Mouse (Mus musculus): ENCODE measurements at regions not wholly inside any gene's neighbourhood (a gene's known extent, or its start where the extent isn't known, plus 50 kb on each side); places are given as distances from the start of the nearest gene placed in this dataset.

DNA sequence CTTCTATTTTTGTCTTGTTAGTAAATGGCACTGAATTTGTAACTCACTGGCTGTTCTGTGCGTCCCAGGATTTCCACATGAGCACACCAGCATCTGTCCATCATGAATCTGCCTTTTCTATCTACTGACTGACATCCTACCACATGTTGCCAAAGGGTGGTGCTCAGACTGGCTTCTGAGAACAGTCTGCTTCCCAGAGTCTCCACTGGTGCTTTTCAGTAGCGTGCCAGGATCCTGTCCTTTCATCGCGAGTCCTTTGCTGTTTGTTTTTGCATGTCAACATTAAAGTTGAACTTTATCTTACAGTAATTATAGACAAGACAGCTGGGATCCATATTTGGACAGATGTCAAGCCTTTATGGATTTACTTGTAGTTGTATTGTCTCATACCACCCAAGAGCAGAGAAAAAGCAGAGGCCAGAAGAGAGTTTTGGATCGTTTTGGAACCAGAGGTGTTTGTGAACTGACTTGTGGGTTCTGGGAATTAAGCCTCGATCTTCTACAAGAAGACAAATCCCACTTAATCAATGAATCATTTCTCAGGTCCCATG lies 314.0 kb upstream of the Agtr1b start:
- no peak for DNase-seq (ENCODE audit: low spot score)

DNA sequence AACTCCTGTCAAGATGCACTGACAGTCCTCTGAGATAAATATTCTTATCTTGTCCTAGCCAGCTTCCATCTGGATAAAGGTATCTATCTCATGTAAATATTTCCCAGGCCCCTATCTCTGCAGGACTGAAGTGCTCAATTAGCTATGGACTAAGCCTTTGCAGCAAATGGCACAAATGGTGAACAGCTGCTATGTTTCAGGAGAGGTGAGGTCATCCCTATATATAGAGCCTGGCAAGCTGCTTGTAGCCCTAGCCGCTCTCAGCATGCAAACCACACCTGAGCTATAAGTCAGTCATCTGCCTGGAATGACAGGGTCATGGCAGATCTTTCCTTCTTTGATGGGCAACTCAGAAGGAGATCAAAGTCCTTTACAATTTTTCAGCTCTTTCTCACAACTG lies 294.9 kb upstream of the Agtr1b start:
- peak; percentile 50 for DNase-seq (ENCODE audit: low spot score)

DNA sequence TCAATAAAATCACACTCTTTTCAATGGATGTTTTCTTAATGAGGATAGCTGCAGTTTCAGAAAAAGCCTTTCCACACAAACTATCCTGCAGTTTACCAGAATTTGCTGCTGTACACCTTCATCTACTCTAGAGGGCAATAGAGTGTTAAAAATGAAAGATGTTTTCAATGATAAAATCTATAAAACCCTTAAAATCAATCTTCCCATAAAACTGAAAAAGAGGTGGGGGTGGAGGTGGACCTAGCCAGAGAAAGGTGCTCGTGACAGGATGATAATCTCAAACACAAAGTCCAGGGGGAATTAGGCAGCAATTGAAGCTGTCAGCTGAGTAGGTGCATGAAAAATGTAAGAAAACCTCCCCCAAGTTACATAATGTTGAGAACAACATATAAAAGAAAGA lies 288.4 kb upstream of the Agtr1b start:
- peak; percentile 63 for DNase-seq (ENCODE audit: low spot score)
